Mouse (Mus musculus): ENCODE measurements around the gene Lipa.

Lipa gene

GRCm38 (mm10) chr19:34546211-34546610, 18.9 kb upstream of the Lipa start:
- no peak for TF ChIP-seq GATA4 (IDR thresholded peaks at IDR 0.05; ENCODE audit: insufficient replicate concordance, low read length)

- TF ChIP-seq GATA4 (IDR thresholded peaks at IDR 0.05; ENCODE audit: insufficient replicate concordance, low read length) = no peak
Measured at GRCm38 (mm10) chr19:34539422-34539821, 12.1 kb upstream of the Lipa start.

- TF ChIP-seq GATA4 (IDR thresholded peaks at IDR 0.05; ENCODE audit: insufficient replicate concordance, low read length) = no peak
Measured at GRCm38 (mm10) chr19:34532061-34532751, 4.9 kb upstream of the Lipa start.

- TF ChIP-seq GATA4 (IDR thresholded peaks at IDR 0.05; ENCODE audit: insufficient replicate concordance, low read length) = no peak
Measured at GRCm38 (mm10) chr19:34526321-34526923, 852 bp downstream of the Lipa start.

GRCm38 (mm10) chr19:34524646-34525045, 2.6 kb downstream of the Lipa start:
- TF ChIP-seq GATA4 (IDR thresholded peaks at IDR 0.05; ENCODE audit: insufficient replicate concordance, low read length) = no peak

GRCm38 (mm10) chr19:34523106-34523725, 4.1 kb downstream of the Lipa start:
- peak; percentile 89 for TF ChIP-seq GATA4 (IDR thresholded peaks at IDR 0.05; ENCODE audit: insufficient replicate concordance, low read length)

- TF ChIP-seq GATA4 (IDR thresholded peaks at IDR 0.05; ENCODE audit: insufficient replicate concordance, low read length) = no peak
Measured at GRCm38 (mm10) chr19:34521978-34522377, 5.3 kb downstream of the Lipa start.

- no peak for TF ChIP-seq GATA4 (IDR thresholded peaks at IDR 0.05; ENCODE audit: insufficient replicate concordance, low read length)
Measured at GRCm38 (mm10) chr19:34521361-34521760, 5.9 kb downstream of the Lipa start.

GRCm38 (mm10) chr19:34520051-34520450, 7.2 kb downstream of the Lipa start:
- no peak for TF ChIP-seq GATA4 (IDR thresholded peaks at IDR 0.05; ENCODE audit: insufficient replicate concordance, low read length)

GRCm38 (mm10) chr19:34519646-34520045, 7.6 kb downstream of the Lipa start:
- no peak for TF ChIP-seq GATA4 (IDR thresholded peaks at IDR 0.05; ENCODE audit: insufficient replicate concordance, low read length)

- TF ChIP-seq GATA4 (IDR thresholded peaks at IDR 0.05; ENCODE audit: insufficient replicate concordance, low read length) = peak; percentile 84
Measured at GRCm38 (mm10) chr19:34518786-34519185, 8.5 kb downstream of the Lipa start.

- TF ChIP-seq GATA4 (IDR thresholded peaks at IDR 0.05; ENCODE audit: insufficient replicate concordance, low read length) = no peak
Measured at GRCm38 (mm10) chr19:34517812-34518594, 9.3 kb downstream of the Lipa start.

GRCm38 (mm10) chr19:34517197-34517596, 10.1 kb downstream of the Lipa start:
- TF ChIP-seq GATA4 (IDR thresholded peaks at IDR 0.05; ENCODE audit: insufficient replicate concordance, low read length) = no peak; the same call in 1 of the 2 replicates

GRCm38 (mm10) chr19:34516346-34516745, 10.9 kb downstream of the Lipa start:
- TF ChIP-seq GATA4 (IDR thresholded peaks at IDR 0.05; ENCODE audit: insufficient replicate concordance, low read length) = no peak

GRCm38 (mm10) chr19:34515681-34516080, 11.6 kb downstream of the Lipa start:
- TF ChIP-seq GATA4 (IDR thresholded peaks at IDR 0.05; ENCODE audit: insufficient replicate concordance, low read length) = no peak

All from liver, adult (tissue).